Mouse (Mus musculus) liver, embryonic 14.5 days (tissue): ENCODE results near the gene Ero1l. TPM values are rescaled to one million over a fixed set of nuclear protein-coding genes. Genes with fewer than 3 reads are reported as not detected.

ENCODE experiments used
- ATAC-seq: fragments of 200-750 bp; cut with Nextera tagmentation; 2 replicates; pipeline ENCODE4 v1.8.0; 2017; ENCODE audit warnings: moderate number of reproducible peaks, mild to moderate bottlenecking, moderate library complexity; ENCODE audit not compliant: insufficient read depth
- DNase-seq, 3 experiments: peaks; one replicate each; pipeline ENCODE4 v3.0.0-alpha.2; 2012 to 2013; ENCODE audit warnings: low read depth in 3 of 3, low spot score in 3 of 3
- H3K27ac ChIP-seq: fragments of 300-500 bp; sonication (generic); 2 replicates; pipeline ENCODE4 v1.5.1; 2014; ENCODE audit warnings: moderate library complexity, mild to moderate bottlenecking, control low read depth, inconsistent platforms
- H3K27me3 ChIP-seq: fragments of 300-500 bp; sonication (generic); 2 replicates; pipeline ENCODE4 v1.6.1; 2014; ENCODE audit warnings: mild to moderate bottlenecking, low read length, moderate library complexity; ENCODE audit not compliant: control insufficient read depth, insufficient read depth
- H3K36me3 ChIP-seq: fragments of 300-500 bp; sonication (generic); replicated peaks from 2 replicates; pipeline ENCODE4 v1.6.1; 2014; ENCODE audit warnings: low read depth; ENCODE audit not compliant: control insufficient read depth, insufficient read depth
- H3K4me1 ChIP-seq, 2 experiments: fragments of 200-500 bp in 1 of 2; fragments of 300-500 bp in 1 of 2; sonication (generic) in 1 of 2; replicated peaks; 2 replicates each; pipeline ENCODE4 v1.6.1; 2012 to 2014; ENCODE audit warnings: antibody characterized with exemption in 1 of 2, inconsistent platforms in 1 of 2, low read length in 1 of 2; ENCODE audit not compliant: control insufficient read depth in 2 of 2, insufficient read depth in 2 of 2
- H3K4me2 ChIP-seq: fragments of 300-500 bp; sonication (generic); 2 replicates; pipeline ENCODE4 v1.6.1; 2014; ENCODE audit warnings: low read depth, mild to moderate bottlenecking, control low read depth, moderate library complexity
- H3K4me3 ChIP-seq, 2 experiments: fragments of 200-500 bp in 1 of 2; fragments of 300-500 bp in 1 of 2; sonication (generic) in 1 of 2; 2 replicates each; pipeline ENCODE4 v1.5.1; 2012 to 2014; ENCODE audit warnings: low read depth in 2 of 2, low read length in 2 of 2, mild to moderate bottlenecking in 2 of 2, control low read depth in 1 of 2, inconsistent platforms in 1 of 2, moderate library complexity in 1 of 2; ENCODE audit not compliant: insufficient read depth in 1 of 2
- H3K9ac ChIP-seq: fragments of 300-500 bp; sonication (generic); replicated peaks from 2 replicates; pipeline ENCODE4 v1.6.1; 2014; ENCODE audit warnings: mild to moderate bottlenecking, control low read depth, moderate library complexity
- H3K9me3 ChIP-seq: fragments of 300-500 bp; sonication (generic); 2 replicates; pipeline ENCODE4 v1.6.1; 2016; ENCODE audit warnings: low read length, mixed read lengths; ENCODE audit not compliant: control insufficient read depth
- CTCF ChIP-seq: IDR thresholded peaks from 2 replicates; pipeline ENCODE4 v1.5.1; 2016; ENCODE audit warnings: antibody characterized with exemption, low read depth, control low read depth
- EP300 ChIP-seq: IDR thresholded peaks from 2 replicates; pipeline ENCODE4 v1.6.1; 2016; ENCODE audit warnings: antibody characterized with exemption, low read depth
- WGBS: fragments of 180-500 bp; shearing (Covaris S2); extraction: QIAGEN DNeasy Blood & Tissue Kit; methylation state at CpG from one replicate; pipeline ENCODE4 v1.1.7; 2014; ENCODE audit not compliant: insufficient replicate concordance; 5-methylcytosine and 5-hydroxymethylcytosine counted together
- polyA plus RNA-seq, 2 experiments: library from polyadenylated mRNA; depleted of rRNA in 1 of 2; stranded (reverse) in 1 of 2; unstranded in 1 of 2; fragments of >200 nt; fragmentation: Nextera tagmentation in 1 of 2; extraction: Ambion mirVana in 1 of 2; gene quantifications; 2 replicates each; pipeline versions ENCODE4 v1.2.1 to v1.2.3; 2012 to 2014

Gene Ero1l
- polyA plus RNA-seq, 2 experiments, result 12.1 to 30.4 TPM

DNA sequence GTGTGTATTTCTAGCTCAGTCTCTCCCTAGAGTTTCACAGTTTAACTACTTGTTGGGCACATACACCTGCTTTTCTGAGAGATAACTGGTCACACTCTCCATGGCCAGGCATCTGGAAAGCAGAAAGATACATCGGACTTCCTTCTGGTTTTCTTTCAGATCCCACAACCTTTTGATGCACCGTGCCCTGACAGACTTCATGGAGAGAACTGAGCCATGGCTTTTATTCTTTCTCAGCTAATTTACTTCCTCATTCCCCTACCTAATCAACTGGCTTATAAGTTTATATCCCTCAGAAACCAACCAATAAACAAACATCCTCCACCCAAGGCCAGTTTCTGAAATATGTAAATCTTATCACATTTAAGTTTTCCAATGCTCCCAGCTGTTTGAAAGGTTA, 3.9 kb upstream of the Ero1l start:
- TF ChIP-seq EP300, result no peak
- no peak for TF ChIP-seq CTCF
- H3K36me3 ChIP-seq, result no peaks in the 10 kb centered on the region
- H3K4me3 ChIP-seq, result no peak overlapping the region
- H3K9me3 ChIP-seq, result no peaks in the 10 kb centered on the region
- peak overlapping the region; percentile 49 for H3K4me2 ChIP-seq
- 76% methylated on average over 2 of the region's 2 CpGs for WGBS
- no peak overlapping the region; the same call in 1 of the 2 replicates for H3K9ac ChIP-seq
- peak overlapping the region; percentile 82 for H3K27ac ChIP-seq
- peaks cover 39 to 41% of the 10 kb centered on the region in 2 experiments for H3K4me1 ChIP-seq
- ATAC-seq (no peak), DNase-seq (no peak)
- H3K27me3 ChIP-seq, result no peaks in the 10 kb centered on the region

GRCm38 (mm10) chr14:45321622-45322021, 3.1 kb upstream of the Ero1l start:
- DNase-seq (peak; percentile 63 to 71 (median 66)), ATAC-seq (peak; percentile 36)
- Histone ChIP-seq H3K9me3 (no peaks in the 10 kb centered on the region), H3K4me1 (peaks cover 43 to 46% of the 10 kb centered on the region in 2 experiments), H3K27me3 (no peaks in the 10 kb centered on the region), H3K27ac (peak overlapping the region; percentile 82), H3K4me3 (no peak overlapping the region), H3K4me2 (peak overlapping the region; percentile 49), H3K9ac (peak overlapping the region; percentile 38), H3K36me3 (no peaks in the 10 kb centered on the region)
- TF ChIP-seq CTCF, result no peak
- TF ChIP-seq EP300, result peak; percentile 91
- WGBS, result 11% methylated on average over 5 of the region's 5 CpGs

- no peak overlapping the region for H3K4me3 ChIP-seq
- ATAC-seq (no peak), DNase-seq (no peak)
- no peak for TF ChIP-seq CTCF
- no peak for TF ChIP-seq EP300
- no peaks in the 10 kb centered on the region for H3K9me3 ChIP-seq
- peaks cover 46 to 48% of the 10 kb centered on the region in 2 experiments for H3K4me1 ChIP-seq
- 66% methylated on average over 3 of the region's 3 CpGs for WGBS
- no peaks in the 10 kb centered on the region for H3K36me3 ChIP-seq
- H3K9ac ChIP-seq, result peak overlapping the region; percentile 23; the same call in 1 of the 2 replicates
- H3K4me2 ChIP-seq, result peak overlapping the region; percentile 49
- no peaks in the 10 kb centered on the region for H3K27me3 ChIP-seq
- peak overlapping the region; percentile 82 for H3K27ac ChIP-seq
Observed at GRCm38 (mm10) chr14:45321067-45321466, 2.5 kb upstream of the Ero1l start.

- H3K27me3 ChIP-seq, result no peaks in the 10 kb centered on the region
- TF ChIP-seq CTCF (no peak), EP300 (no peak)
- peaks cover 46 to 52% of the 10 kb centered on the region in 2 experiments for H3K4me1 ChIP-seq
- peak overlapping the region; percentile 40 for H3K27ac ChIP-seq
- ATAC-seq, result no peak
- no peak for DNase-seq
- H3K9ac ChIP-seq, result no peak overlapping the region
- WGBS, result 77% methylated on average over 4 of the region's 4 CpGs
- no peaks in the 10 kb centered on the region for H3K36me3 ChIP-seq
- no peaks in the 10 kb centered on the region for H3K9me3 ChIP-seq
- no peak overlapping the region for H3K4me3 ChIP-seq
- no peak overlapping the region for H3K4me2 ChIP-seq
Observed at GRCm38 (mm10) chr14:45320111-45320510, 1.5 kb upstream of the Ero1l start.

DNA sequence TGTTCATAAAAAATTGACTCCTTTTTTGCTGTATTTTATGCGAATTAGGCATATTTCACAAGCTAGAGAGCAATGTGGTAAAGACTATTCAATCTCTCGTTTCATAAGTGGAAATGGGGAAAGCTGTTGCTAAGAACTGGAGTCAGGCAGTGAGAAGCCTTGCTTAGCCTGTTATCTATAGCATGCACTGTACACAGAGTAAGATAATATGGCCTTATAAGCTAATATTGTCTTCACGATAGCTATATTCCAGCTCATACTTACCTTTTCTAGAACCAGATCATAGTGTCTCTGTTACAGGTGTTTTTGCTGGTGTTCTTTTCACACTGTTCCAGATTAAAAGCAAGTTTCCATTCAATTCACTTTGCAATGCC, 653 bp upstream of the Ero1l start:
- Histone ChIP-seq H3K4me3 (peak overlapping the region in 1 of 2 experiments; percentile 96; a peak in 2 of 4 replicates), H3K4me2 (peak overlapping the region; percentile 97), H3K4me1 (peaks cover 46 to 52% of the 10 kb centered on the region in 2 experiments), H3K9ac (no peak overlapping the region; the same call in 1 of the 2 replicates), H3K36me3 (no peaks in the 10 kb centered on the region), H3K9me3 (no peaks in the 10 kb centered on the region), H3K27ac (peak overlapping the region; percentile 84), H3K27me3 (no peaks in the 10 kb centered on the region)
- DNase-seq, result peak; percentile 56 to 68 (median 61)
- ATAC-seq, result peak; percentile 55; the same call in 1 of the 2 replicates
- peak; percentile 89 for TF ChIP-seq EP300
- TF ChIP-seq CTCF, result no peak
- 17% methylated on average over 3 of the region's 3 CpGs for WGBS
